Mouse (Mus musculus): ENCODE results near the gene Ccdc24.

Gene Ccdc24

DNA sequence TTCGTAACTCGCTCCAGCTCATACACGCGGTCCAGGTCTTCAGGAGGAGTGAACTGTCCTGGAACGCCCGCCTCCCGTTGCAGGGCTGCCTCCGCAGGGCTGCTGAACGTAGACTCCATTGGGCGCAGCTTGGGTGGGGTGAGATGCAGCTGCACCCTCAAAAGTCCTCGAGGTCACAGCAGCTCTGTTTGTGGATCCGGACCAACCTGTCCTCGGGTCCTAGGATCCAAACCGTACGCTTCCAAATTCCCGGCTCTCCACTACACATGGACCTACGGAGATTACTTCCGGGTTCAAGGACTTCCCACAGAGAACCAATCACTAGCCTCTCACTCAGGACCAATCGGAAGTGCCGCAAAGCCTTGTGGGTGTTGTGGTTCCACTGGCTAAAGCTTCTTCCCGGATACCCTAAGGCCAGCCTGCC lies 19.4 kb upstream of the Ccdc24 start, which contains the start of gene Dph2:
Dph2 (minus strand) TSS at position 295 of the 424 bp plus-strand sequence.
- in situ Hi-C loops (cut with MseI, MboI) = no loop called here

DNA sequence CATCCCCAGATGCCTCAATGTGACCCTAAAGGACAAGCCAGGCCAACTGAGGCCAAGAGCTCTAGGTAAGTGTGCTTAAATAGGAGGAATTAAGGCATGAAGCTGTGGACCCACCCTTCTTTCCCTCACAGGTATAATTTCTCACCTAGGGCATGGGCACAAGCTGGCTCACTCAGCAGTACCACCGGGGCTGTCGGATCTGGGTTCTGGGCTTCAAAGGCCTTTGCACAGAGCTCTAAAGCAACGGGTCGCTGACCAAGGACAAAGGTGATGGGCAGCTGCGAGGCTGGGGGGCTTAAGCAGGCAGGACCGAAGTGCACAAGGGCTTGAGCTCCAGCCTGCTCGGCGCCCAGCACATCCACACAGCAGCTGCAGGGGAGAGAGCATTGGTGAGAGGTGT lies 18.4 kb upstream of the Ccdc24 start:
- in situ Hi-C loops (cut with MseI, MboI) = no loop called here

DNA sequence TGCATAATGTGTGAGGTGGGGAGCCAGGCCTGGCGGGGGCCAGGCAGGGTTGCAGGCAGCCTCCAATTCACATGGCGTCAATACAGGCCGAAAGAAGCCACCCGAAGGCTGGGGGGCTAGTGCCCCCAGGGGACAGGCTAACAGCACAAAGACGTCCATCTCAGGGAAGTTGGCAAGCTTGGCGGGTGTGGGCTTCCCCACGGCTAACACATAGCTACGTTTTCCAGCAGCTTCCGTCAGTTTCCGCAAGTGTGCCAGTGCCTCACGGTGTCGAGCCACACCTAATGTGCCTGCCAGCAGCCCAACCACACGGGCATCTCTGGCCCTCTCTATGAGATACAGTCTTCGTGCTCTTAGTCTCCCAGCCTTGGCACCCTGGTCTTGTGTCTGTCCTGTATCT lies 17.7 kb upstream of the Ccdc24 start:
- in situ Hi-C loops (cut with MseI, MboI) = no loop called here

DNA sequence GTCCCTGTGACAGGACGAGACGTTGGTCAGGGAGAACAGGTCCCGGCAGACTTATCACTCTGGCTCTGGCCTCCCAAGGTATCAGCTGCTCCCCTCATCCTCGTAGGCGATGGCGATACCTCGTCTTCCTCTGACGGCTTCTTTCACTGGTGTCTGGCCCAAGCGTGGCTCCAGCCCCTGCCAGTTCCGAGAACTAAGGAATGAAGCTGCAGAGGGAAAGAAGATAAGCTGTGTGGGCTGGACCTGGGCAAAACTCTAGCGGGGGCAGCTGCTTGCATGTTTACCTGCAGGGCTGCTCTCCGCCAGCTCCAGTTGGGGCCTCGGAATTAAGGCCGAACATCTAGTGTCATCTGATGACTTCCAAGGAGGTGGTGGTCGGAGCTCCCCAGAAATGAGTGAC lies 17.1 kb upstream of the Ccdc24 start:
- in situ Hi-C loops (cut with MseI, MboI) = no loop called here

DNA sequence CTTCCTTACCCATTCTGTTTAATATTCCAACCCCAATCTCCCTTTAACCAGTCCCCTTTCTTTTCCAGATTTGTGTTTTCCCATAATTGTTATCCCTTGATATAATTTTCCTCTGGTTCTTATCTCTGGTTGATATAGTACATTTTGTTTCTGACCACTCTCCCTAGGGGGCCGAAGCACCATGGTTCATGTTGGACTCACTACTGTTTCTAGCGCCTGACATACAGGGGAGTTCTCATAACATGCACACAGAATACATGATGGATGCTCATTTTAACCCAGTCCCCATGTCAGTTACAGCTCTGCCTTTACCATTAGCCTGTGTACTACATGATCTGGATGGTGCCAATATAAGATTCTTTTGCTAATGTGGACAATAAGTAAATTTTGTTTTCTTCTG lies 15.6 kb upstream of the Ccdc24 start:
- in situ Hi-C loops (cut with MseI, MboI) = no loop called here

DNA sequence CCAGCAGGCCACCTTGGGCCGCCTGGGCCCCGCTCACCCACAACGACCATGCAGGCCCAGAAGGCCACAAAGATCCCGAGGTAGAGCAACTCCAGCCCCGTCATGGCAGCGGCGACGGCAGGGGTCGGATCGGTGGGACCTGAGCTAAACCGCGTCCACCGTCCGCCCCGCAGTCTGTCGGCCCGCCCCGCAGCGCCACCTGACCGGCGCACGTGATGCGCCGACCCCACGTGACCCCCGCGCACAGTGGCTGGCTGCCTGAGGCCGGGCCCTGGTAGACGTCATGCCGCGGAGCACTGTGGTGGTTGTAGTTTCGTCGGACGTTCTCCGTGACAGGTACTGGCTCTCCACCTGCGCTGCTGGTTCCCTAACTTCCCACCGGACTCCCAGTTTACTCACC lies 14.8 kb upstream of the Ccdc24 start, which contains the start of gene Atp6v0b:
Atp6v0b (minus strand) TSS at position 201 of the 400 bp plus-strand sequence.
- in situ Hi-C loops (cut with MseI, MboI) = no loop called here

DNA sequence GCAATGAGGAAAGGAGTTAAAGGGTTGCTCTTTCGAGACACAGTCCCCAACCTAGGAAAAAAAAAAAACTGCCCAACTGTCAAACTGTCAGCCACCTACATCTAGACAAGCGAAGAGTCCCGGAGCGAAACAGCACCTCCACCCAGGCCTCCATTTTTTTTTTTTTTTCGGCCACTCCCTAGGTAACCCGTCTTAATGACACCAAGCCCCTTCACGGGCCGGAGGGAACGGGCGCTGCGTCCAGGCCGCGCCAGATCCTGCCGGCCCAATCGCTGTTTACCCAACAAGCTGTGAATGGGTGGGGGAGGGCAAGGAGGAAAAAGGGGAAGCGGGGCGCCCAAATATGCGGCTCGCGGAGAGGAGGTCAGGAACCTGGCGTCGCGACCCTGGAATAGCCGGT lies 14.3 kb upstream of the Ccdc24 start:
- in situ Hi-C loops (cut with MseI, MboI) = no loop called here

DNA sequence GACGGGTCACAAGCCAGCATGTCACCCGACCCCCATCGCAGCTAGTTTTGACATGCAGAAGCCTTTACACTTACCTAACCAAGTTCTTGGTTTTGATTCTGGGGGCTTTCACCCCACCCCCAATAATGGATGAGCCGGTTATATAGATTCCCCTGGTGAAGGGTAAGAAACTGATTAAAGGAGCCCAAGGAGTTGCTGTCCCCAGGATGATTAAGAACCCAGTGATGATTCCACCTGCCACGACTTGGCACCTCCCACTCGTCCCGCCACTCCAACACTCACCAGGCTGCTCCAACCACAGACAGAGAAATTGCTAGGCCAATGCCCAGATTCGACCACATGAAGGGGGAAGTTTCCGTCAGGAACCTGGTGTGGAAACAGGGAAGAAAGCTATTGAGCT lies 13.6 kb upstream of the Ccdc24 start:
- in situ Hi-C loops (cut with MseI, MboI) = no loop called here

DNA sequence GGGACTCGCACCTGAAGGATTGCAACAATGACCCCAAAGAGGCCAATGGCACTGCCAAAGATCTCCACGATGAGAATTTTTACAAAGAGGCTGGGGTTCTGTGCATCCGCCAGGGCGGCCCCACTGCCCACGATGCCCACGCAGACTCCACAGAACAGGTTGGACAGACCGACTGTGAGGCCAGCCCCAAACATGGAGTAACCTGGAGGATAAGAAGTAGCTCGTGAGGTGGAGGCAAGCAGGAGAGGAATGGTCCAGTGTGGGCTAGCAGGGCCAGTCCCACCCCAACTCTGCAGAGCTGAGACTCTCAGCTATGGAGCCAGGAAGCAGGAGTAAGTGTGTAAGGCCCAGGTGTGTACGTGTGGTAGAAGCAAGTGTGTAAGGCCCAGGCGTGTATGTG lies 12.7 kb upstream of the Ccdc24 start:
- in situ Hi-C loops (cut with MseI, MboI) = no loop called here

DNA sequence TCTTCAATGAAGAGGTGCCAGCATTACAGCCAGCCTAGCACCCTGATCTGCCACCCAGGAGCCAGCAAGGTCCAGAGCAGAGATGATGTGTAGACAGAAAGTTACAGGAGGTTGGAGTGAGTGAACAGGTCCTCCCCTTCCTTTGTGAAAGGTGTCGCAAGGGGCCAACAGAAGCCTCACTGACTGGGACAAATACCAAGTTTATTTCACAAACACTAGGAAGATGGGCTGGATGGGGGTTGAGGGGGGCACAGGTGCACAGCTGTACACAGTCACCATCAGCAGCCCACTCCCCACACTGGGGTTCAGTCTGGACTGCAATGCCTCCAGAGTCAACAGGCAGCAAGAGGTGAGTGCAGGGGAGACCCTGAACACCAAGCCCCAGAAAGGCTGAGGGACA lies 11.8 kb upstream of the Ccdc24 start:
- in situ Hi-C loops (cut with MseI, MboI) = no loop called here

DNA sequence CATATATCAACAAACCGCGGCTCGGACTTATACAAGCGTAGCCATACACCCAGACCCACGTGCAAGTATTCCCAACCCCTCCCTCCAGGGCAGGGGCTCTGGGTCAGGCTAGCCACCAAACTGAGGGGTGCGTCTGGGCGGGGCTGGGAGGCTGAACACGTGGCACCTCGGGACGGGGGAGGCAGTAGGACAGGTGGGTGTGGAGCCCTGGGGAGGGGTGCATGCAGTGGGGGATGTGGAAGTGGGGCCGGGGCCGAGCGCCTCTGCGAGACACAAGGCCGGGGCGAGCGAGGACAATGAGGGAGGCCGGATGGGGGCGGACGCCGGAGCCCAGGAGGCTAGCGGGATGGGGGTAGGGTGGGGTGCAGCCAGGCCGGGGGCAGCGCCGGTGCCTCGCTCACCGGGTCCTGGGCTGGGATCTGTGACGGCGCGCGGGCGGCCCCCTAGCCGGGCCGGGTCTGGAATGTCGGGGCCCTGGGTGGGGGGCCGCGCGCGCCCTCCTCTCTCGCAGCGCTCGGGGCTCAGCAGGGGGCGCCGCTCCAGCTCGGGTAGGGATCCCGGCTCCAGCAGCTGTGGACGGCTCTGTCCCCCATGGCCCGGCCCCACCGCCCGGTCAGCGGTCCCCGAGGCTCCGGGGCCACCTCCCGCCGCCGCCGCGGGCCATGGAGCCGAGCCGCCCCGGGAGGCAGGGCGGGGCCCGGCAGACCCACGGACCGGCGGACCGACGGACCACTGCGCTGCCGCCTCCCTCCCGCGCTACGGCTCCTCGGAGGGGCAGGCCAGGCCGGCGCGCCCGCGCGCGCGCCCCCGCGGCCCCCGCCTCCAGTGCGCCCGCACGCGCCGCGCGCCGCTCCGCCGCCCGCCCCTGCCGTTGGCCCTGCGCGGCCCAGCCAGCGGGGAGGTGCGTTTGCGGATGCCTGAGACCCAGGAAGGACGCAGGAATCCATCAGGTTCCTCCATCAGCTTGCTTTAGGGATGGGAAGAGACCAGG lies 10.6 kb upstream of the Ccdc24 start, which contains the start of gene B4galt2:
B4galt2 (minus strand) TSS at position 787 of the 991 bp plus-strand sequence.
- in situ Hi-C loops (cut with MseI, MboI) = no loop called here

DNA sequence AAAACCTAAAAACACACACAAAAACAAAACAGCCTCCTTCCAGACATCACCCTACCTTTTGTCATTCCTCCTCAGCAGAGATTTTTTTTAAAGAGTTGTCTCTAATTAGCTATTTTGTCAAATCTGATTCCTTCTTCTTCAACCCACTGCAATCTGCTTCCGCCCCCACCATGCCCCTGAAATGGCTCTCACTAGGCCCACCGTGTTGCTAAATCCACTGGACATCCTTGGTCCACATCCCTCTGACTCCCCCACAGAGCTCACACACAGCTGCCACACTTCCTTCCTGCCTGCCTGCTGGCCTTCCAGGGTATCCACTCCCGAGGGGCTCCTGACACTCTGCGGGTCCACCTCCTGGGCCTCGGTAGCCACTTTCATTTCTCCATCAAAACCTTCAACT lies 6.3 kb upstream of the Ccdc24 start:
- in situ Hi-C loops (cut with MseI, MboI) = no loop called here

DNA sequence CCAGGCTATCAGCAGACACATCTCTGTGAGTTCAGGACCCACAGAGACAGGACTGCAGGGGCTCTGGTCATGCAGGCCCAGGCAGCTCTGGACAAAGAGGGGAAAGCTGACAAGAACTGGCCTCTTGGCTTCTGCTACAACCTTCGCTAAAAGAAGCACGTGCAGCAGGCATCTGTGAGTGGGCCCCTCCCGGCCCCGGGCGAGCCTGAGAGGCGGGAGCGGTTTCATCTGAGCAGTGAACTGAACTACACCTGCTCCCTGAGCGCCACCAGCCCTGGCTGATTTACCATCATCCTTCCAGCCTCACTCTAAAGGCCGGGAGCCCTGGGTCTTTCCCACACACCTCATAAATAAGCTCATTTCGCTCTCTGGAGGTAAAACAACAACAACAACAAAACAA lies 5.9 kb upstream of the Ccdc24 start:
- in situ Hi-C loops (cut with MseI, MboI) = no loop called here

DNA sequence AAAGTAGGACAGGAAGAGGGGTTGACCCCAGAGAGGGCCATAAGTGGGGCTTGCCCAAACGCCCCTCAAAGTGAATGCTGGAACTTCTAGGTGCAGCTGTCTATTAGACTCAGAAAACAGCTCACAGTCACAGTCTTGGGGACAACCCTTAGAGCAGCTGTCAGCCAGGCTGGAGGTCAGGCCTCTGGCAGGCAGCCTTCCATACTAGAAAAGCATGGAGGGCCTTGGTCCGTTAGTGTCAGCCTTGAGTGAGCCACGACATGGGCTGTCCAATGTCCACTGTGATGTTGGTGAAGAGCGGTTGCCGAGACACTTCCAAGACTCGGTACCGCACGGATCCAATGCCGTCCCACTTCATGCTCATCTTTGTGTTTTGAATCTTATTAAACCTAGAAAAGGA lies 1.3 kb upstream of the Ccdc24 start:
- in situ Hi-C loops (cut with MseI, MboI) = no loop called here

DNA sequence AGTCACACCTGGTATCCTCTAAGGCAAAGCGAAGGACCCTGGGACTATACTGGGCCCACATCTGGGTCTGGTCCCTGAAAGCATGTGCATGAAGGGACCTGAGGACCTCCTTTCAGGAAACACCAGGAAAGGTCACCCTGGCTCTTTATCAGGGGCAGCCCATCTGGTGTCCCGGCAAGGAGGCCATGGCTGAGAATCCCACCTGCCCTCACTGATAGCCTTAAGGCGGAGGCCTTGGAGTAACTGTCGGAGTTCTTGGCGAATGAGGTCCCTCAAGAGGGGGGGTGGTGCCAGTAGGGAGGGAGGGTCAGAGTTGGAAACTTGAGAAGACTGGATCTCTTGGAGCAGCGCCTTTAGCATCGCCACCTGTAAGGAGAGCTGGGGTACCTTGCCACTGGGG lies 570 bp downstream of the Ccdc24 start:
- in situ Hi-C loops (cut with MseI, MboI) = no loop called here

DNA sequence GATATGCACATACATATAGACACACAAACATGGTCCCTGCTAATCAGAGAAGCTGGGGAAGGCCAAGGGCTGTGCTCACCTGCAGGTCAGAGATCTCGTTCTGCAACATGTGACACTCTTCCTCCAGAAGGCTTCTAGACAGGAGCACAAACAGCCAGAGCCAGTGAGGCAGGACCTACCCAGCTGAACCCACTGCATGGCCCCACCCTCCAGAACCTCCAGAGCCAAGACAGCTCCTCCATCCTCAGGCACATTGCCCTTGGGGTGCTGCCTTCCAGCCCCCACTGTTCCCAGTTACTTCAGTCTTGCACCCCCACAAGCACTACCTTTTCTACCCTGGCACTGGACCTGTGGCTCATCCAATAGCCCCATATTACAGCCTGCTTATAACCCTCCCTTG lies 1.9 kb downstream of the Ccdc24 start:
- in situ Hi-C loops (cut with MseI, MboI) = no loop called here

DNA sequence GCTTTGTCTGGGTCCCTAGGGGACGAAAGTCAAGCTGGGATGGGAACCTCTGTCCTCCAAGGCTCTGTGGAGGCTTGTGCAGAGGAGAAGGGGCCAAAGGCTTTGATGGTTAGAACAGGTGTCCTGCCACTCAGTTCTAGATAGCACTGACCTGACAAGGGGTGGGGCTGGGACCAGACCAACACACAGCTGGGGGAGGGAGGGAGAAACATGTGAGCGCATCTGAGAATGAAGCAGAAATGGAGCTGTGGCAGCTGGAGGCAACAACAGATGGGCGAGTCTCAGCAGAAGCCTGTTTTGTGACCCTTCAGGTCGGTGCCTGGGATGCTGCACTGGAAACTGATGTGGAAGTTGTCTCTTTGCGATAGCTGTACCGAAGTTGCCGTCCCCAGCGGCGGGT lies 3.0 kb downstream of the Ccdc24 start:
- in situ Hi-C loops (cut with MseI, MboI) = loop anchor here in 1 of 2 experiments (5.0 kb wide), 1 partner anchor 37 kb away; the partner anchor contains the start of gene Slc6a9

DNA sequence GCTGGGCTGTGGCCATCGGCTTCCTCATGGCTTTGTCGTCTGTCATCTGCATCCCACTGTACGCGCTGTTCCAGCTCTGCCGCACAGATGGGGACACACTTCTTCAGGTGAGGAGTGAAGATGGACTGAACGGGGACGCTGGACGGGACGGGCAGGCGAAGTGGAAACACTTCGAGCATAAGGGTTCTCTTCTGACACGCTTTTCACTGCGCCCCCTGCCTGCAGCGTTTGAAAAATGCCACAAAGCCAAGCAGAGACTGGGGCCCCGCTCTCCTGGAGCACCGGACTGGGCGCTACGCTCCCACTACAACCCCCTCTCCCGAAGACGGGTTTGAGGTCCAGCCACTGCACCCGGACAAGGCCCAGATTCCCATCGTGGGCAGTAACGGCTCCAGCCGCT lies 4.5 kb downstream of the Ccdc24 start:
- in situ Hi-C loops (cut with MseI, MboI) = loop anchor here in 1 of 2 experiments (5.0 kb wide), 1 partner anchor 36 kb away; the partner anchor contains the start of gene Slc6a9

DNA sequence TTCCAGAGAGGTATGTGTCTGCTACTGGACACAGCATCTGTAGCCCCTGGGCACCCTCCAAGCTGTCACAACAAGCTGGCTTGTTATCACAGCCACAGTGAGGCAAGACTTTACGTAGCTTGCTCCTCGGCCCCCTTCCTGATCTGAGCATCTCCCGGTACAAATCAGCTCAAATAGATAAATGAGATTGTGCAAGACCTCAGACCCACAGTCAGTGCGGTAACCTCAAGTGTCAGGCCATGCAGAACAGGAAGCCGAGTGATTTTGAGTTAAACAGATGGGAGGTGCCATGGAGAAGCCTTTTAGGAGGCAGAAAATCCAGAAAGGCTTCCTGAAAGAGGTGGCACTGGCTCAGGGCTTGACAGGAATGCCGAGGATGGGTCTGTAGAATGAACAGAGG lies 5.4 kb downstream of the Ccdc24 start:
- in situ Hi-C loops (cut with MseI, MboI) = loop anchor here in 1 of 2 experiments (5.0 kb wide), 1 partner anchor 35 kb away; the partner anchor contains the start of gene Slc6a9

DNA sequence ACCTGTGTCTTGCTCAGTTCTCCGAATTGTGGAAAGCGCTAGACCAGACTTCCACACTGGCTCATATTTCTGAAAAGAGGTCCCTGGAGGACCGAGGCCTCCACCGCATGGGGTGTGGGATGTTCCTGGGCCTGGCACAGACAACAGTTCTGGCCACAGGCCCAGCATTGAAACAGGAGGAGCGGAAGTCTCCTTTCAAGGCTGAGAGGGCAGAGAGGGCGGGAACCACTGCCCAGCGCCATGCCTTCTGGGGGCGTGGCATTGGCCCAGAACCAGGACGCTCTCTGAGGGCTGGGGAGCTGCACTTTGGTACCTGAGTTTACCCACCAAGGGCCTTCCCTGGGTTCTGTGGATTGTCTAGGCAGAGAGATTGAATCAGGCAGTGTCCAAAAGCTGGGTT lies 6.3 kb downstream of the Ccdc24 start:
- in situ Hi-C loops (cut with MseI, MboI) = loop anchor here in 1 of 2 experiments (5.0 kb wide), 1 partner anchor 34 kb away; the partner anchor contains the start of gene Slc6a9

DNA sequence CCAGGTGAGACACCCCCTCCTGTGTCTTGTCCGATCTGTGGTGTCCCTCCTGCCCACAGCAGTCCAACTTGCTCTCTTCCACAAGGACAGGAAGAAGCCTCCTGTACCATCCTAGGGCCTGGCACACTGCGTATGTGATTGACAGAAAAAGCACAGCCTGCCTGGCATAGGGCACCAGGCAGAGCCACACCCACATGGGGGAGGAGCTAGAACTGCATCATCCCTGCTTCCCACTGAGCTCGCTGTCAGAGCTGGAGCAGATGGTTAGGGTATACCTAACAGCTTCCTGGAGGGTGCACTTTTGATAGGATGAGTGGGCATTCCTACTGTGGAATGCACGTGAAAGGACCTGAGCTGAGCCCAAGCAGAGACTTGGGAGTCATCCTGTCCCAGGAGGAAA lies 9.5 kb downstream of the Ccdc24 start:
- in situ Hi-C loops (cut with MseI, MboI) = no loop called here

DNA sequence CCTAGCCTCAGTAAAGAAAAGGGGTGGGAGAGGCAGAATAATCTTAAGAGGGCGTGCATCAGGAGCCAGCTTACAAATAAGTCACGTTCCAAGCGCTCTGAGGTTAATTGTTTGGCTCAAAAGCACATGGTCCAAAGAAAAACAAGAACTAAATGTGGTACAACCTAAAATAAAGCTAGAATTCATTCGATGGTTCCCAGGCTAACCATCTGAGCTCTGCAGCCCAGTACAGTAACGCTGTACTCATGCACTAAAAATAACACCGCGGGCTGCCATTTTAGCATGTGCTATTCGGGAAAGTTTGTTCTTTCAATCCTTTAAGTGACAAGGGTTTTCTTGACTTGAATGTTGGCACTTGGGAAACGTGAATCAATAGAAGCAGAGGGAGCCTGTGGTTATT lies 11.8 kb downstream of the Ccdc24 start:
- in situ Hi-C loops (cut with MseI, MboI) = no loop called here

DNA sequence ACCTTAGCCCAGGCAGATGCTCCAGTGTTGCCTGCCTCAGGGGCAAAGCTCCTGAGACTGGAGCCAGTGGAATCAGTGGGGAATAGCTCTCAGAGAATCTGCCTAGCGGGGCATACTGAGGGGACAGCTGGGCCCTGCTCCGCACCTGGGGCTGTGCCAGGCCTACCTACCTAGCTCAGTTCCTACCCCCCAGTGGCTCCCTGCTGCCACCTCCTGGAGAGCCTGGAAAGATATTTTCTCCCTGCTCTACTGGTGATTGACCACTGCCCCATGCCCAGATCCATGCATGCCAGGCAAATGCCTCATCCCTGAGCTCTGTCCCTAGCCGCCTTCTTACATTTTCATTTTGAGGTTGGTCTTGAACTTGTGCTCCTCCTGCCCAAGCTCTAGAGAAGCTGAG lies 13.6 kb downstream of the Ccdc24 start:
- in situ Hi-C loops (cut with MseI, MboI) = no loop called here

All from mouse trophoblast stem cell (cell line).